Mouse (Mus musculus): Measurements from ENCODE around the gene Oxa1l. TPM values are rescaled to one million over a fixed set of nuclear protein-coding genes. Genes with fewer than 3 reads are reported as not detected.
"Not testable (repeated sequence)": the region's sequence is repeated elsewhere in the genome, so short reads cannot be mapped to it uniquely, and the experiment has no call there.

The Oxa1l gene
- polyA plus RNA-seq, 1 experiment: 177 TPM

DNA sequence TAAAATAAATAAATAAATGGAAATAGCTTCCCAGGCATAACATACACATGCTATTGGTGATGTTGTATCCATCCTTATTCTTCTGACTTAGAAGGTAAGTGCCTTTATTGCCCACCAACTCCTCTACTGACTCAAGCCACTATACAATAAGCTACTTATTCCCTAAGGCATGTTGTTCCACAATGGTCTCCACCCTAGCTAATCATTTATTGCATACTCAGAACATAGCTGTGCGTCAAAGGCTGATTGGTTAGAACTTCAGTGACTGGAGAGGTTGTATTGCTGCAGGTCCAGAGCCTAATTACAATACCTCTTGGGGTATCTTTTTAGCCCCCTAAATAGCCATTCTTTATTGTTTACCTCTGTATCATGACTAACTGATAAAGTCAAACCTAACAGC is 29.5 kb upstream of the Oxa1l start:
- Histone ChIP-seq H3K36me3 (ENCODE audit: control insufficient read depth, insufficient read depth, low read length) (no peaks in the 10 kb centered on the region), H3K4me1 (replicated peaks; ENCODE audit: control insufficient read depth, insufficient read depth, low read length) (no peaks in the 10 kb centered on the region), H3K27me3 (ENCODE audit: control insufficient read depth, insufficient read depth, low read length) (no peaks in the 10 kb centered on the region)

GRCm38 (mm10) chr14:54332176-54333074 is 28.2 kb upstream of the Oxa1l start:
- Histone ChIP-seq H3K27me3 (ENCODE audit: control insufficient read depth, insufficient read depth, low read length) (no peaks in the 10 kb centered on the region), H3K4me3 (ENCODE audit: control insufficient read depth, insufficient read depth, low read length) (no peak overlapping the region), H3K27ac (ENCODE audit: control insufficient read depth, insufficient read depth, low read length) (no peak overlapping the region), H3K4me1 (replicated peaks; ENCODE audit: control insufficient read depth, insufficient read depth, low read length) (no peaks in the 10 kb centered on the region), H3K36me3 (ENCODE audit: control insufficient read depth, insufficient read depth, low read length) (no peaks in the 10 kb centered on the region)
- no peak for DNase-seq
- TF ChIP-seq CTCF (IDR thresholded peaks at IDR 0.05; ENCODE audit: borderline replicate concordance, control insufficient read depth, extremely low read depth, insufficient read depth, low read length, poor library complexity) (no peak), POLR2A (IDR thresholded peaks at IDR 0.05; ENCODE audit: control insufficient read depth, extremely low read depth, insufficient read depth, low read length, poor library complexity) (no peak)
- WGBS: 96% methylated on average over 5 of the region's 5 CpGs

More for the DNA sequence above, 29.5 kb upstream of the Oxa1l start:
- DNase-seq: no peak
- TF ChIP-seq CTCF (IDR thresholded peaks at IDR 0.05; ENCODE audit: borderline replicate concordance, control insufficient read depth, extremely low read depth, insufficient read depth, low read length, poor library complexity) (no peak), POLR2A (IDR thresholded peaks at IDR 0.05; ENCODE audit: control insufficient read depth, extremely low read depth, insufficient read depth, low read length, poor library complexity) (no peak)
- 98% methylated on average over 1 of the region's 1 CpGs for WGBS
- no peak overlapping the region for H3K4me3 ChIP-seq (ENCODE audit: control insufficient read depth, insufficient read depth, low read length)
- no peak overlapping the region for H3K27ac ChIP-seq (ENCODE audit: control insufficient read depth, insufficient read depth, low read length)

GRCm38 (mm10) chr14:54333452-54334189 is 27.0 kb upstream of the Oxa1l start:
- H3K4me1 ChIP-seq (replicated peaks; ENCODE audit: control insufficient read depth, insufficient read depth, low read length): no peaks in the 10 kb centered on the region
- H3K36me3 ChIP-seq (ENCODE audit: control insufficient read depth, insufficient read depth, low read length): no peaks in the 10 kb centered on the region
- H3K4me3 ChIP-seq (ENCODE audit: control insufficient read depth, insufficient read depth, low read length): no peak overlapping the region
- no peak overlapping the region for H3K27ac ChIP-seq (ENCODE audit: control insufficient read depth, insufficient read depth, low read length)
- DNase-seq: no peak
- no peak for TF ChIP-seq POLR2A (IDR thresholded peaks at IDR 0.05; ENCODE audit: control insufficient read depth, extremely low read depth, insufficient read depth, low read length, poor library complexity)
- TF ChIP-seq CTCF (IDR thresholded peaks at IDR 0.05; ENCODE audit: borderline replicate concordance, control insufficient read depth, extremely low read depth, insufficient read depth, low read length, poor library complexity): no peak
- WGBS: 80% methylated on average over 8 of the region's 8 CpGs
- H3K27me3 ChIP-seq (ENCODE audit: control insufficient read depth, insufficient read depth, low read length): no peaks in the 10 kb centered on the region

- no peaks in the 10 kb centered on the region for H3K4me1 ChIP-seq (replicated peaks; ENCODE audit: control insufficient read depth, insufficient read depth, low read length)
- no peaks in the 10 kb centered on the region for H3K36me3 ChIP-seq (ENCODE audit: control insufficient read depth, insufficient read depth, low read length)
- H3K27ac ChIP-seq (ENCODE audit: control insufficient read depth, insufficient read depth, low read length): no peak overlapping the region
- no peak overlapping the region for H3K4me3 ChIP-seq (ENCODE audit: control insufficient read depth, insufficient read depth, low read length)
- no peak for DNase-seq
- H3K27me3 ChIP-seq (ENCODE audit: control insufficient read depth, insufficient read depth, low read length): no peaks in the 10 kb centered on the region
- no peak for TF ChIP-seq CTCF (IDR thresholded peaks at IDR 0.05; ENCODE audit: borderline replicate concordance, control insufficient read depth, extremely low read depth, insufficient read depth, low read length, poor library complexity)
- TF ChIP-seq POLR2A (IDR thresholded peaks at IDR 0.05; ENCODE audit: control insufficient read depth, extremely low read depth, insufficient read depth, low read length, poor library complexity): no peak
- WGBS: 93% methylated on average over 7 of the region's 7 CpGs
Measured at GRCm38 (mm10) chr14:54340836-54341235, 19.8 kb upstream of the Oxa1l start.

GRCm38 (mm10) chr14:54341807-54342206 is 18.8 kb upstream of the Oxa1l start:
- not testable (repeated sequence) for H3K4me1 ChIP-seq (replicated peaks; ENCODE audit: control insufficient read depth, insufficient read depth, low read length); H3K4me3 ChIP-seq (ENCODE audit: control insufficient read depth, insufficient read depth, low read length); H3K36me3 ChIP-seq (ENCODE audit: control insufficient read depth, insufficient read depth, low read length); H3K27me3 ChIP-seq (ENCODE audit: control insufficient read depth, insufficient read depth, low read length); DNase-seq; H3K27ac ChIP-seq (ENCODE audit: control insufficient read depth, insufficient read depth, low read length)
- 85% methylated on average over 2 of the region's 2 CpGs for WGBS

GRCm38 (mm10) chr14:54350773-54351541 is 9.7 kb upstream of the Oxa1l start:
- DNase-seq; H3K4me1 ChIP-seq (replicated peaks; ENCODE audit: control insufficient read depth, insufficient read depth, low read length): not testable (repeated sequence)

More at GRCm38 (mm10) chr14:54350773-54351541, 9.7 kb upstream of the Oxa1l start:
- peak overlapping the region; percentile 15 for H3K4me3 ChIP-seq (ENCODE audit: control insufficient read depth, insufficient read depth, low read length)
- 31% methylated on average over 16 of the region's 16 CpGs for WGBS
- H3K36me3 ChIP-seq (ENCODE audit: control insufficient read depth, insufficient read depth, low read length); H3K27me3 ChIP-seq (ENCODE audit: control insufficient read depth, insufficient read depth, low read length); H3K27ac ChIP-seq (ENCODE audit: control insufficient read depth, insufficient read depth, low read length): not testable (repeated sequence)

Measured in thymus, adult 2 months (tissue).